Comparison of ENCODE assay signal across 9 mouse cellular contexts in genomic region chr9:101291676-101292660, GRCm38 (mm10). TPM values are rescaled to one million over a fixed set of nuclear protein-coding genes. Genes with fewer than 3 reads are reported as not detected.
DNase-seq lines count a peak whose midpoint lies in the region; ATAC-seq and TF ChIP-seq lines count a peak whose summit lies in the region.
"Had no signal": no experiment of that assay in that cellular context is flagged by ENCODE, and none has a peak within 500 bp of the region (broad histone marks: within the 10 kb centered on the region; RNA-seq: fewer than 3 reads in every experiment).

No protein-coding gene starts in this region.

- intact Hi-C loops in heart, postnatal 36 days (cut with DNase I) = no loop called here

- H3K4me1 ChIP-seq in kidney, adult 2 months (ENCODE audit: control insufficient read depth, insufficient read depth, low read length) = no peaks in the 10 kb centered on the region
- H3K4me1 ChIP-seq: limb, embryonic 15.5 days had no signal

- H3K36me3 ChIP-seq in kidney, adult 2 months (ENCODE audit: control insufficient read depth, insufficient read depth, low read length) = no peaks in the 10 kb centered on the region
- H3K36me3 ChIP-seq: limb, embryonic 15.5 days; midbrain, embryonic 12.5 days had no signal

- in situ Hi-C loops in Patski (cut with MboI; ENCODE audit: low pct_unique_long_range_greater_than_20kb) = no loop called here

- 73% methylated on average over 19 of the region's 19 CpGs for WGBS in kidney, adult 2 months

- H3K27me3 ChIP-seq in kidney, adult 2 months (replicated peaks; ENCODE audit: control insufficient read depth, insufficient read depth, low read length) = no peaks in the 10 kb centered on the region
- H3K27me3 ChIP-seq in Patski = no peaks in the 10 kb centered on the region
- H3K27me3 ChIP-seq: limb, embryonic 15.5 days; midbrain, embryonic 12.5 days had no signal

- ATAC-seq in Patski = peak; percentile 51

- TF ChIP-seq CTCF in kidney, adult 2 months (conservative IDR thresholded peaks at IDR 0.05; ENCODE audit: insufficient read depth, insufficient read length, low read depth, low read length) = no peak
- no peak for TF ChIP-seq CTCF in Patski (IDR thresholded peaks at IDR 0.05)

- DNase-seq in kidney, adult 2 months = peak; percentile 36
- DNase-seq in kidney, adult 11 months = no peak
- DNase-seq in Patski (ENCODE audit: low read depth, low spot score) = no peak
- DNase-seq in brain, adult 2 months (ENCODE audit: low read depth, low spot score) = peak; percentile 46
- DNase-seq in heart, postnatal 36 days = peak; percentile 8 to 11
- no peak for DNase-seq in right cerebral cortex, postnatal 14 days
- no peak for DNase-seq in yolk sac, embryonic 10.5 days (ENCODE audit: low spot score)

- H3K4me3 ChIP-seq in kidney, adult 2 months (ENCODE audit: insufficient read depth, low read depth, low read length) = no peak overlapping the region
- H3K4me3 ChIP-seq: limb, embryonic 15.5 days; midbrain, embryonic 12.5 days had no signal

- H3K27ac ChIP-seq in kidney, adult 2 months (ENCODE audit: insufficient read depth, low read depth, low read length) = no peak overlapping the region
- H3K27ac ChIP-seq: limb, embryonic 15.5 days; midbrain, embryonic 12.5 days had no signal

- CTCF ChIA-PET in Patski (lab: Charles Lee) = interaction anchor here (1.6 kb wide), 2 partner anchors 10 to 14 kb away, joined by 3 to 5 read pairs; no protein-coding TSS in a partner anchor

- TF ChIP-seq POLR2A in kidney, adult 2 months (IDR thresholded peaks at IDR 0.05; ENCODE audit: low read depth, low read length) = no peak

- POLR2A ChIA-PET in Patski (lab: Charles Lee) = no interaction called here

RNA-seq across cellular contexts. Expression of gene Ppp2r3a, which starts 40.4 kb away (rescaled TPM):
- 13.9 and 17.6 TPM in 2 replicates for polyA plus RNA-seq in kidney, adult 2 months (2012; rRNA removed)
- polyA plus RNA-seq in Patski (2021) = 42.2 TPM
- total RNA-seq in heart, postnatal 36 days (2021) = 100 to 1,000 TPM; 248 to 269 TPM

Comparison
In these comparisons a context has a peak if more than half of its experiments do, and no peak if none do; other contexts are left out.
1. DNase-seq: peak in kidney, adult 2 months (single experiment), brain, adult 2 months (single experiment) and heart, postnatal 36 days (2 of 2); none in kidney, adult 11 months (single experiment), Patski (single experiment), right cerebral cortex, postnatal 14 days (single experiment) and yolk sac, embryonic 10.5 days (single experiment).